Mouse (Mus musculus) heart, embryonic 13.5 days (tissue): ENCODE data around the gene Syna. TPM values are rescaled to one million over a fixed set of nuclear protein-coding genes. Genes with fewer than 3 reads are reported as not detected.
A peak's percentile ranks its signal among the peaks of the same experiment; 100 is the strongest.

Experiments used
- ATAC-seq: fragments of 200-750 bp; cut with Nextera tagmentation; 2 replicates; pipeline ENCODE4 v1.8.0; 2017; ENCODE audit warnings: moderate TSS enrichment; ENCODE audit not compliant: insufficient number of reproducible peaks, low FRiP score, low TSS enrichment; ENCODE audit errors: extremely low read depth
- H3K27ac ChIP-seq: fragments of 300-500 bp; sonication (generic); replicated peaks from 2 replicates; pipeline ENCODE4 v1.5.1; 2015; ENCODE audit warnings: moderate library complexity, mild to moderate bottlenecking, inconsistent platforms
- H3K27me3 ChIP-seq: fragments of 300-500 bp; sonication (generic); replicated peaks from 2 replicates; pipeline ENCODE4 v1.6.1; 2015; ENCODE audit warnings: mild to moderate bottlenecking, inconsistent platforms
- H3K36me3 ChIP-seq: fragments of 300-500 bp; sonication (generic); 2 replicates; pipeline ENCODE4 v1.6.1; 2015; ENCODE audit warnings: mild to moderate bottlenecking, inconsistent platforms
- H3K4me1 ChIP-seq: fragments of 300-500 bp; sonication (generic); 2 replicates; pipeline ENCODE4 v1.6.1; 2015; ENCODE audit warnings: inconsistent platforms
- H3K4me2 ChIP-seq: fragments of 300-500 bp; sonication (generic); 2 replicates; pipeline ENCODE4 v1.6.1; 2015; ENCODE audit warnings: inconsistent platforms, mild to moderate bottlenecking, moderate library complexity
- H3K4me3 ChIP-seq: fragments of 300-500 bp; sonication (generic); 2 replicates; pipeline ENCODE4 v1.5.1; 2015; ENCODE audit warnings: moderate library complexity, mild to moderate bottlenecking, inconsistent platforms
- H3K9ac ChIP-seq: fragments of 300-500 bp; sonication (generic); 2 replicates; pipeline ENCODE4 v1.6.1; 2015; ENCODE audit warnings: inconsistent platforms, mild to moderate bottlenecking, moderate library complexity
- H3K9me3 ChIP-seq: fragments of 300-500 bp; sonication (generic); 2 replicates; pipeline ENCODE4 v1.6.1; 2016; ENCODE audit warnings: inconsistent platforms
- whole genome bisulfite sequencing: fragments of 180-500 bp; shearing (Covaris S2); methylation state at CpG from one replicate; pipeline ENCODE4 v1.1.7; 2015; ENCODE audit warnings: mixed read lengths; 5-methylcytosine and 5-hydroxymethylcytosine counted together
- polyA plus RNA-seq: library from polyadenylated mRNA; unstranded; fragments of >200 nt; fragmentation: Nextera tagmentation; extraction: Ambion mirVana; gene quantifications from 2 replicates; pipeline ENCODE4 v1.2.1, GENCODE M21; 2015

The Syna gene
- polyA plus RNA-seq, 1 experiment from 2014 or later = not detected

DNA sequence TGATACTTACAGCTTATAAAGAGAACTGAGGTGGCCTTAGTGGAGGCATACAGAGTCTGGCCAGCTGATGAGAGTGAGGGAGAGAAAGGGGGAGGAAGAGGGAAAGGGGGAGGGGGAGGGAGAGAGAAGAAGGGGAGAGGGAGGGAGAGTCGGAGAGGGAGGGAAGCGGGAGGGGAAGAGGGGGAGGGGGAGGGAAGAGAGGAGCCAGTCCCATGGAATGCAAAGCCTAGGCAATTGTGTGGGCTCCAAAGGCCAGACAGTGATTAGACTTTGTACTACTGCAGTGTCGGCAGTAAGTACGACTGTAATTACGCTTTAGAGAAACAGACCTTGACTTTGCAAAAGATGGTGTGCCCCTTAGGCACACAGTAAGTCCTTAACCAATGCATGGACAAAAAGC lies 11.7 kb downstream of the Syna start:
- Histone ChIP-seq H3K4me2 (no peak overlapping the region), H3K9me3 (no peaks in the 10 kb centered on the region), H3K9ac (no peak overlapping the region), H3K27ac (no peak overlapping the region), H3K4me1 (peaks cover 34% of the 10 kb centered on the region), H3K27me3 (no peaks in the 10 kb centered on the region; the same call in 1 of the 2 replicates), H3K4me3 (no peak overlapping the region), H3K36me3 (no peaks in the 10 kb centered on the region)
- 53% methylated on average over 5 of the region's 5 CpGs for WGBS
- no peak for ATAC-seq

DNA sequence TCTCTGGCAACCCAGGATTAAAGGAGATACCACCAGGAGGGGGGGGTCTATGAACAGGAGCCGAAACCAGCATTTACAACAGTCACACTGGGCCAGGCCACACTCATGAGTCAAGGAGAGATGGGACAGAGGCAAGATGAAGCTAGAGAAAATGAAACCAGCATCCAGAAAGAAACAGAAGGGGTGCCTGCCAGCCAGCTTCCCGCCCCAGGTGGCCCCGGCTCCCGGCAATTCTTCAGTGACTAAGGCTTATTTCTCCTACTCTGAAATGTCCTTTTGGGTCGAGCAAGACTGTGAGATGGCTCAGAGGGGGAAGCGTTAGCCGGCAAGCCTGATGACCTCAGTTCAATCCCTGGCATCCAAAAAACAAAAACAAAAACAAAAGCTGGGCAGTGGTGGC lies 13.2 kb downstream of the Syna start:
- no peak overlapping the region for H3K4me2 ChIP-seq
- peaks cover 30% of the 10 kb centered on the region for H3K4me1 ChIP-seq
- 81% methylated on average over 7 of the region's 7 CpGs for WGBS
- no peak overlapping the region for H3K4me3 ChIP-seq
- no peak overlapping the region for H3K9ac ChIP-seq
- H3K27me3 ChIP-seq = no peaks in the 10 kb centered on the region; the same call in 1 of the 2 replicates
- no peaks in the 10 kb centered on the region for H3K36me3 ChIP-seq
- H3K9me3 ChIP-seq = no peaks in the 10 kb centered on the region
- H3K27ac ChIP-seq = no peak overlapping the region
- no peak for ATAC-seq

DNA sequence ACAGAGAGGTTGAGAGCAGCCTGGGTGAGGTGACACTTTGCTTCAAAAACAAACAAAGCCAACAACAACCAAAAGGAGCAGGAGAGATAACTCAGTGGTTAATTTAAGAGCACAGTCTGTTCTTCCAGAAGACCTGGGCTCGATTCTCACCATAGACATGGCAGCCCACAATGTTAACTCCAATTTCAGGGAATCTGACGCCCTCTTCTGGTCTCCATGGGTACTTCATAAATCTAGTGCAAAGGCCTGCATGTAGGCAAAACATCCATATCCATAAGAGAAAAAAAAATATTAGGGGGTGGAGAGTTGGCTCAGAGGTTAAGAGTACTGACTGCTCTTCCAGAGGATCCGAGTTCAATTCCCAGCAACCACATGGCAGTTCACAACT lies 14.7 kb downstream of the Syna start:
- Histone ChIP-seq H3K27ac (no peak overlapping the region), H3K4me1 (peaks cover 32% of the 10 kb centered on the region), H3K4me2 (no peak overlapping the region), H3K4me3 (no peak overlapping the region), H3K9me3 (no peaks in the 10 kb centered on the region), H3K27me3 (no peaks in the 10 kb centered on the region), H3K9ac (no peak overlapping the region), H3K36me3 (no peaks in the 10 kb centered on the region)
- ATAC-seq = no peak
- WGBS = 44% methylated on average over 3 of the region's 3 CpGs

DNA sequence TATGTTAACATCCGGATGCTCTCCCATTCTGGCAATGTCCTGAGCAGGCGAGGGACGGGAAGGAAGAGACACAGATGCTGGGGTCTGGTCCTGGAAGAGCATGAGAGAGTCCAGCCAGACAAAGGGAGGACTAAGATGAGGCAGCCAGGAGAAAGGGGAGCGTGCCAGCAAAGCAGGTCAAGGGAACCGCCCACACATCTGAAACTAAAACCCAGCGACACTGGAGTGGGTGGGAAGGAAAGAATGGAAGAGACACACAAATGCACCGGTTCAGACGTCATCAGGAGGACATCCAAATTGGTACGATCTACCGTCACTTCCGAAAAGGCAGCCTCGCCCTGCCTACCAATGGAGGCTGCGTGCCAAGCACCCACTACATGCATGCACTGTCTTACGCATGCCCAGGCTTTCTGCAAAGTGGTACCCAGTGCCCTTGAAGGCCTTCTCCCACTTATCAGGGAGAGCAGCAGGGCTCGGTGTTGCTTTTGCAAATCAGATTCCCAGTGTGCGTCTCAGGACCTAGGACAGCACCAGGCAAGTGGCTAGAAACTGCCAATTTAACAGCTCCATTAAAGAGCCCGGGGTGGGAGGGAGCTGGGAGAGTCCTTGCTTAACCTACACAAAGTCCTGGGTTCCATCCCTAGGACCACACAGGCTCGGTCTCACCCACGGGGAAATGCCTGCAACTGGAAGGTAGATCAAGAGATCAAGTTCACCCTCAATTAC lies 15.3 kb downstream of the Syna start:
- no peaks in the 10 kb centered on the region for H3K9me3 ChIP-seq
- WGBS = 57% methylated on average over 19 of the region's 19 CpGs
- no peak overlapping the region for H3K4me2 ChIP-seq
- H3K9ac ChIP-seq = no peak overlapping the region
- no peaks in the 10 kb centered on the region for H3K36me3 ChIP-seq
- no peak overlapping the region for H3K27ac ChIP-seq
- H3K4me3 ChIP-seq = no peak overlapping the region
- ATAC-seq = no peak
- H3K4me1 ChIP-seq = peaks cover 34% of the 10 kb centered on the region
- no peaks in the 10 kb centered on the region for H3K27me3 ChIP-seq

DNA sequence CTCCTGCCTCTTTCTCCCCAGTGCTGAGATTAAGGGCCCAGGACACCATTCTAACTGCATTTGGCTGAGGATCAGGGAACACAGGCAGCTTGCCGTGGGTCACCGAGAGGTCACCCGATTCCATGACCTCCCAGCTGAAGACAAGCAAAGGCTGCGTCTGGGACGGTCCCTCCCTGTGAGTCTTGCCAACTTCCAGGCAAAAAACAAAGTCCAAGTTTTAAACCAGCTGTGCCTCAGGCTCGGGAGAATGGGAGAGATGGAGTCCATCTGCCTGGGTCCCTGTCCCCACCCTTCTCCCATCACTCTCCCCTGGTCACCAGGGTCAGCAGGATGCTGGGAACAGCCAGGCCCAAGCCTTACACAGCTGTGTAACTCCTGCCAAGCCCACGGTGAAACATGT lies 18.3 kb downstream of the Syna start:
- Histone ChIP-seq H3K9ac (peak overlapping the region; percentile 44), H3K27me3 (no peaks in the 10 kb centered on the region), H3K4me3 (no peak overlapping the region), H3K9me3 (no peaks in the 10 kb centered on the region), H3K4me1 (peaks cover 34% of the 10 kb centered on the region), H3K4me2 (no peak overlapping the region), H3K36me3 (peaks cover 15% of the 10 kb centered on the region), H3K27ac (peak overlapping the region; percentile 86)
- ATAC-seq = no peak
- whole genome bisulfite sequencing = 35% methylated on average over 7 of the region's 7 CpGs

DNA sequence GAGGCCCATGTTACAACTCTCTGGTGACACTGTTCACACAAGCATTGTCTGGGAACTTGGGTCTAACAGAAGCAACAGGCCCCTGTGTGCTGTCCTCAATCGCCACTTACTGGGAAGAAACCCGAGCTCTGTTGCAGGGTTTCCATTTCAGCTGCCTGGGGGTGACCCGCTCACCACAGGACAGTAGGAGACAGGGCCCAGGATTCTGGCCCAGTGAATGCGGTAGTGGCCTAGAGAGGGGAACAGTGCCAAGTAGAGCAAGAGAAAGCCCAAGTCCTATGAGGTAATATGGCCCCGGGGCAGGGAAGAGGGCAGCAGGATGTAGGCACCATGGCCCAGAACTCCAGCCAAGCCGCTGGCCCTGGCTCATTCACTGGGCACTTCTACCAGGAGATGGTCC lies 19.1 kb downstream of the Syna start:
- ATAC-seq = no peak

DNA sequence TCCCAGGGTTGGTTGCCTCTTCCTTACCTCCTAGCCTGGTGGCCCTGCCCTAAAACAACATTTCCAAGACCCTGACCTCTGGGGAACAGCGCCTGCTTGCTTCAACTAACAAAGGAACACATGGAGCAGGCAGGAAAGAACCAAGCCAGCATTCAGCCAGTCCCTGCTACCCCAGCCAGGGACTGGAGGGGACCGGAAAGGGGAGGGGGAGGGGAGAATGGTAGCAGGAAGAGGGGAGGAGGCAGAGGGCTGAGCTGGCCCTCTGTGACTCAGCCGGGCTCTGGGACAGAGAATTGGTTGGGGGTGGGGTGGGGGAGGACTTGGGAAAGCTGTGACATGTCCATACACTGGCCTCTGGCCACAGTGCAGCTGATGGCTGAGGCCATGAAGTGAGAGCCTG lies 20.1 kb downstream of the Syna start:
- H3K4me1 ChIP-seq = peaks cover 34% of the 10 kb centered on the region
- peak overlapping the region; percentile 86 for H3K27ac ChIP-seq
- H3K4me2 ChIP-seq = no peak overlapping the region; the same call in 1 of the 2 replicates
- 11% methylated on average over 3 of the region's 3 CpGs for WGBS
- no peaks in the 10 kb centered on the region for H3K27me3 ChIP-seq
- peak overlapping the region; percentile 55; the same call in 1 of the 2 replicates for H3K9ac ChIP-seq
- H3K4me3 ChIP-seq = no peak overlapping the region
- H3K36me3 ChIP-seq = peaks cover 20% of the 10 kb centered on the region
- H3K9me3 ChIP-seq = no peaks in the 10 kb centered on the region
- peak; percentile 77 for ATAC-seq

More for the DNA sequence above, 19.1 kb downstream of the Syna start:
- Histone ChIP-seq H3K9ac (no peak overlapping the region), H3K36me3 (peaks cover 16% of the 10 kb centered on the region), H3K27me3 (no peaks in the 10 kb centered on the region), H3K4me2 (no peak overlapping the region), H3K27ac (peak overlapping the region; percentile 86), H3K4me3 (no peak overlapping the region), H3K9me3 (no peaks in the 10 kb centered on the region), H3K4me1 (peaks cover 34% of the 10 kb centered on the region)
- WGBS = 74% methylated on average over 6 of the region's 6 CpGs

DNA sequence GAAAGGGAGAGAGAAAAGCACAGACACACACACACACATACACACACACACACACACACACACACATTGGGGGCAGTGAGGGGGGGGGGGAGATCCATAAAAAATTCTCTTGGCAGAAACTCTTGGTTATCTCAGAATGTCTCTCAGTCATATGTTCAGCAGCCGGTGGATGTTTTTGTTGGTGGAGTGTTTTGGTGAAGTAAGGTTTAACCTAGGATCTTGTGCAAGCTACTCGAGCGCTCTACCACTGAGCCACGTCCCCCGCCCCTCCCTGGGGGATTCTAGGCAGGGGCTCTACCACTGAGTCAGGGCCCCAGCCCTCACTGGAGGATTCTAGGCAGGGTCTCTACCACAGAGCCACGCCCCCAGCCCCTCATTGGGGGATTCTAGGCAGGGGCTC lies 23.9 kb downstream of the Syna start:
- H3K4me3 ChIP-seq = no peak overlapping the region
- H3K27ac ChIP-seq = no peak overlapping the region
- H3K4me2 ChIP-seq = no peak overlapping the region
- H3K9me3 ChIP-seq = no peaks in the 10 kb centered on the region
- ATAC-seq = no peak
- peaks cover 50% of the 10 kb centered on the region for H3K36me3 ChIP-seq
- H3K27me3 ChIP-seq = no peaks in the 10 kb centered on the region
- peaks cover 19% of the 10 kb centered on the region for H3K4me1 ChIP-seq
- WGBS = 86% methylated on average over 6 of the region's 6 CpGs
- H3K9ac ChIP-seq = no peak overlapping the region

DNA sequence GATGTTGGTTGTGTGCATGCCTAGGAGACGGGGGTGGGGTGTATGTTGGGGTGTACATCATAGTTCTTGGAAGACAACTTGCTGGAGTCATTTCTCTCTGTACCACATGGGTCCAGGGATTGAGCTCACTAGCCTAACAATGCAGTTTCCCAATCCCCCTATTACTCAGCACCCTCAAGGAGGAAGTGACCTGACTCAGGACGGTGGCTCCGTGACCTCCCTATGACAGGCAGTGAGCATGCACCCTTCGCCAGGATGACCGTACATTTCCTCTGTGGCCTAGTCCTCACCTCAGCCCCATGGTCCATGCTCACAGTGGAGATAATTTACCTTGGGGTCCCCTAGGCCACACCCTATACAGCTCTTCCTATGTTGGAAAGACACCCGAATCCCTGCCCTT lies 27.6 kb downstream of the Syna start:
- no peak overlapping the region for H3K27ac ChIP-seq
- no peak for ATAC-seq

DNA sequence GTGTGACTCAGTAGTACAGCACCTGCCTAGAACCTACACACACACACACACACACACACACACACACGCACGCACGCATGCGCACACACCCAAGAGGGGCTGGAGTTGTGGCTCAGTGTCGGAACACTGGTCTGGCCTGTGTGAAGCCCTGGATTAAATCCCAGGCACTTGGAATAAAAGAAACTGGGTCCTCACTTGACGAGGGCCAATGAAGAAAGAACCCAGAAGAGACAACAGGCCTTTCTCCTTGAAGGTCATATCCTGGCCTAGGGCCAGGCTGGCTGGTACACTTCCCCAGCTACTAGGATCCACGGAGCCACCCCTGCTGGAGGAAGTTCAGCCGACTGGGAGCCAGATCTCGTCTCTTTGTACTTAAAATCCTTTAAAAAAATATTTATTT lies 28.4 kb downstream of the Syna start:
- Histone ChIP-seq H3K4me2 (no peak overlapping the region), H3K36me3 (peaks cover 37% of the 10 kb centered on the region), H3K4me1 (peaks cover 6% of the 10 kb centered on the region), H3K9ac (no peak overlapping the region), H3K4me3 (no peak overlapping the region), H3K27ac (no peak overlapping the region), H3K9me3 (no peaks in the 10 kb centered on the region), H3K27me3 (no peaks in the 10 kb centered on the region)
- no peak for ATAC-seq
- 83% methylated on average over 9 of the region's 9 CpGs for WGBS

More for the DNA sequence above, 27.6 kb downstream of the Syna start:
- Histone ChIP-seq H3K36me3 (peaks cover 40% of the 10 kb centered on the region), H3K9me3 (no peaks in the 10 kb centered on the region), H3K4me1 (peaks cover 6% of the 10 kb centered on the region), H3K27me3 (no peaks in the 10 kb centered on the region), H3K9ac (no peak overlapping the region), H3K4me2 (no peak overlapping the region), H3K4me3 (no peak overlapping the region)
- WGBS = 90% methylated on average over 6 of the region's 6 CpGs

DNA sequence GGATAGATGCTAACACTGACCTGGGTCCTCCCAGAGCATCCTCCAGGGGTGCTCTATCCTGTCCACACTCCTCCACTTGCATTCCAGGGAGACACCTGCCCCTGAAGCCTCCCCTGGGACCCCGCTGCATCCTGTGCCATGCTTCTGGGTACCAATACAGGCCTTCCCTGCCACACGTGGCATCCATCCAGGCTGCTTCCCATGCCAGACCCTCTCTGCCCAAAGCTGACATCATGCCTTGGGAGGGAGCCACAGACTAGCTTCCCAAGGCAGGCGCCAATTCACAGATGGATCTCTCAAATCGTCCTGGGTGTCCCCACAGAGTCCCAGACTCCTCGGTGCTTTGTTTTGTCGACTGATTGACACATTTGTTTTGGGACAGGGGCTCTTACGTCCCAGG lies 29.1 kb downstream of the Syna start:
- no peaks in the 10 kb centered on the region for H3K27me3 ChIP-seq
- no peak overlapping the region for H3K27ac ChIP-seq
- no peak overlapping the region for H3K4me3 ChIP-seq
- H3K4me1 ChIP-seq = peaks cover 6% of the 10 kb centered on the region
- H3K9me3 ChIP-seq = no peaks in the 10 kb centered on the region
- H3K36me3 ChIP-seq = peaks cover 44% of the 10 kb centered on the region
- no peak overlapping the region for H3K9ac ChIP-seq
- WGBS = 68% methylated on average over 7 of the region's 7 CpGs
- ATAC-seq = no peak
- H3K4me2 ChIP-seq = no peak overlapping the region

DNA sequence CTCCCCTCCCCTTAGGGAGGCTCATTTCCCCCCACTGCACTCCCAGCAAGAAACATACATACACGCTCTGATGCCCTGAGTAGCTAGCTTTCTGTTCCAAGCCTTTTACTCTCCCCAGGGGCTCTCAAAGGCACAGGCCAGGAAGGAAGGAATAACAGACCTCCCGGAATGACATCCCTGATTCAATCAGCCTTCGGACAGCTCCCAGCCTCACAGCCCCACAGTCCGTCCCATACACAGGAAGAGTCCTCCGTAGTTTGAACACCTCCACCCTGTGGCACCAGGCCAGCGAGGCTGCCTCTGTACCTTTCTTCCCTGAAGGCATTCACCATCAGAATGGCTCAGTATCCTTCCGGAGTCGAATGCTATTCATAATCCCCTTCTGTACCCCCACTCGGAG lies 31.5 kb downstream of the Syna start:
- 26% methylated on average over 9 of the region's 9 CpGs for WGBS
- no peaks in the 10 kb centered on the region for H3K27me3 ChIP-seq

More for the DNA sequence above, 31.5 kb downstream of the Syna start:
- Histone ChIP-seq H3K9me3 (no peaks in the 10 kb centered on the region), H3K27ac (no peak overlapping the region), H3K4me2 (no peak overlapping the region), H3K4me3 (no peak overlapping the region), H3K36me3 (peaks cover 34% of the 10 kb centered on the region), H3K4me1 (peaks cover 6% of the 10 kb centered on the region), H3K9ac (0 out of 2 replicates have a peak overlapping the region, but pooled peaks have one; percentile 0)
- ATAC-seq = no peak
